Mouse (Mus musculus) intestine, postnatal 0 days (tissue): ENCODE data around the gene Dtx4. TPM values are rescaled to one million over a fixed set of nuclear protein-coding genes. Genes with fewer than 3 reads are reported as not detected.

Source experiments
- ATAC-seq: fragments of 200-750 bp; cut with Nextera tagmentation; 2 replicates; pipeline ENCODE4 v1.8.0; 2017; ENCODE audit warnings: mild to moderate bottlenecking, moderate TSS enrichment, moderate library complexity
- H3K27ac ChIP-seq: fragments of 300-500 bp; sonication (generic); 2 replicates; pipeline ENCODE4 v1.5.1; 2014; ENCODE audit warnings: mild to moderate bottlenecking, low read depth, low read length, moderate library complexity
- H3K27me3 ChIP-seq: fragments of 300-500 bp; sonication (generic); replicated peaks from 2 replicates; pipeline ENCODE4 v1.6.1; 2014; ENCODE audit warnings: low read length, mixed read lengths; ENCODE audit not compliant: control insufficient read depth, insufficient read depth
- H3K36me3 ChIP-seq: fragments of 300-500 bp; sonication (generic); 2 replicates; pipeline ENCODE4 v1.6.1; 2014; ENCODE audit warnings: mild to moderate bottlenecking, moderate library complexity; ENCODE audit not compliant: control insufficient read depth, insufficient read depth
- H3K4me1 ChIP-seq: fragments of 300-500 bp; sonication (generic); replicated peaks from 2 replicates; pipeline ENCODE4 v1.6.1; 2014; ENCODE audit warnings: antibody characterized with exemption, low read length, mixed read lengths; ENCODE audit not compliant: control insufficient read depth, insufficient read depth
- H3K4me2 ChIP-seq: fragments of 300-500 bp; sonication (generic); replicated peaks from 2 replicates; pipeline ENCODE4 v1.6.1; 2014; ENCODE audit warnings: low read depth, mild to moderate bottlenecking, moderate library complexity
- H3K4me3 ChIP-seq: fragments of 300-500 bp; sonication (generic); 2 replicates; pipeline ENCODE4 v1.5.1; 2014; ENCODE audit warnings: low read depth, low read length
- H3K9ac ChIP-seq: fragments of 300-500 bp; sonication (generic); 2 replicates; pipeline ENCODE4 v1.6.1; 2014; ENCODE audit warnings: mild to moderate bottlenecking, low read depth, low read length
- H3K9me3 ChIP-seq: fragments of 300-500 bp; sonication (generic); 2 replicates; pipeline ENCODE4 v1.6.1; 2016; ENCODE audit warnings: mixed run types; ENCODE audit not compliant: control insufficient read depth
- CTCF ChIP-seq: sonication (generic); IDR thresholded peaks from 2 replicates; pipeline ENCODE4 v1.5.1; 2016; ENCODE audit warnings: low read depth, mild to moderate bottlenecking, control low read depth, antibody characterized with exemption, moderate library complexity
- WGBS: fragments of 180-500 bp; shearing (Covaris S2); extraction: QIAGEN DNeasy Blood & Tissue Kit; methylation state at CpG from one replicate; pipeline ENCODE4 v1.1.7; 2014; 5-methylcytosine and 5-hydroxymethylcytosine counted together
- polyA plus RNA-seq: library from polyadenylated mRNA; unstranded; fragments of >200 nt; fragmentation: Nextera tagmentation; extraction: Ambion mirVana; gene quantifications from 2 replicates; pipeline ENCODE4 v1.2.1, GENCODE M21; 2015

Gene Dtx4
- polyA plus RNA-seq, 1 experiment from 2014 or later: 4.9 TPM

DNA sequence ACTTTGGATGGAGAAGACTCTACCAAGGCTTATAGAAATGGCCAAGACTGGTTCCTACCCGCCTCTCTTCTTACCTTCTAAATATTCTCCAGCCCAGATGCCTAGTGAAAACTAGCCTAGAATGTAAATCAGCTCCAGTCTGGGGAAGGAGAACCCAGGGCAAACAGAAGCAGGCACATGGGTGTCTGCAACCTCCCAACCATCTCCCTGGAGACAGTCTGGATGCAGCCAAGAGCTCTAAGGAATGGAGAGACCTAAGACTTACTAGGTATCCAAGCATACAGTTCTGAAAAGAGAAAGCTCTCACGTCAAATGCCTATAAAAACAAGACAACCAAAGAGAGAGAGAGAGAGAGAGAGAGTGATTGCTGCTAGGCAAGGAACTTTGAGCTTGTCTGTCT, 3.3 kb downstream of the Dtx4 start:
- Histone ChIP-seq H3K27ac (no peak overlapping the region), H3K4me1 (0 out of 2 replicates have a peak, but pooled peaks cover 7% of the 10 kb centered on the region), H3K4me3 (no peak overlapping the region), H3K27me3 (no peaks in the 10 kb centered on the region), H3K4me2 (no peak overlapping the region), H3K9me3 (no peaks in the 10 kb centered on the region), H3K36me3 (no peaks in the 10 kb centered on the region), H3K9ac (no peak overlapping the region)
- WGBS: 84% methylated on average over 2 of the region's 2 CpGs
- no peak for TF ChIP-seq CTCF
- no peak for ATAC-seq

DNA sequence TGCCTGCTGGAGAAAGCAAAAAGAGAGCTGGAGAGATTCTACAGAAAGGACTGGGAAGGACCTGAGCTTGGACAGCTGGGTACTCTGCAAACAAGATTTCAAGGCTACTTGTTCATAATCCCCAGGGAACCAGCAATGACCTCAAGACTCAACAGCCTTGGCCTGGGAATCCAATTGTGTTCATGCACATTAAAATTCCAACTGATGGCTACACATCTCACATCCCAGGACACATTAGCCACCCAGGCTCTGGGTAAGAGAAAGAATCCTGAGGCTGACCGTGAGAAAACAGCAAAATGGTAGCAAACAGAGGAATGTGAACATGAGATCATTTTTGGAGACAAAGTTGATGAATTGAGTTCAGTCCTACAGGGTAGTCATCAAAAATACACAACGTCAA, 5.0 kb downstream of the Dtx4 start:
- no peak for ATAC-seq
- H3K27me3 ChIP-seq: no peaks in the 10 kb centered on the region
- 0 out of 2 replicates have a peak, but pooled peaks cover 7% of the 10 kb centered on the region for H3K4me1 ChIP-seq
- no peak overlapping the region for H3K4me3 ChIP-seq
- no peak for TF ChIP-seq CTCF
- WGBS: 79% methylated on average over 2 of the region's 2 CpGs
- no peak overlapping the region for H3K4me2 ChIP-seq
- H3K9ac ChIP-seq: no peak overlapping the region
- no peak overlapping the region for H3K27ac ChIP-seq
- no peaks in the 10 kb centered on the region for H3K9me3 ChIP-seq
- H3K36me3 ChIP-seq: peaks cover 13% of the 10 kb centered on the region; the same call in 1 of the 2 replicates

DNA sequence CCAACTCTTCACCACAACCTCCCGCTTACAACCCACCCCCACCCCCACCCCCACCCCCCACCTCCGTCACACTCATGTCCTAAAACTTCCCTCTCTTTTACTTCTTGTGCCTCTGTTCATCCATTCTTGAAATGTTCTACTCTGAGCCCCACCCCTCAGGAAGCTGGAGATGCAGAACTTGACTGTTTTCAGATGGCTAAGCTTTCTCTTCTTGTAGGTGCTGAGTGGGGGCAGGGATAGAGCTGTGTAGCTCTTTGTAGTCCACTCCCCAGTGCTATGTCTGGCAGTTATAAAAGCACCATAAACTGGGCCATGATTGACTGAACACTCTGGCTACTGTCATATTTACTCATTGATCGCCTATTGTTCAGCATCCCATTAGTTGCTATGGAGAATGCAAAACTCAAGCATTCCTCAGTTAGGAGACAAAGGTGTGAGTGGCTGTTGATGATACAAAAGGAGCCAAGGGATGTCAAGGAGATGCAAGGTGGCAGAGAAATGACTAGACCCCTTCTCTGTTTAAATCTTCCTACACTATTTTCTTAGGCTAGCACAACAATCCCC, 6.2 kb downstream of the Dtx4 start:
- H3K27ac ChIP-seq: no peak overlapping the region
- TF ChIP-seq CTCF: no peak
- no peaks in the 10 kb centered on the region for H3K9me3 ChIP-seq
- WGBS: 59% methylated on average over 3 of the region's 3 CpGs
- H3K27me3 ChIP-seq: no peaks in the 10 kb centered on the region
- ATAC-seq: no peak
- no peak overlapping the region for H3K4me2 ChIP-seq
- 0 out of 2 replicates have a peak, but pooled peaks cover 7% of the 10 kb centered on the region for H3K4me1 ChIP-seq
- peaks cover 21% of the 10 kb centered on the region; the same call in 1 of the 2 replicates for H3K36me3 ChIP-seq
- H3K9ac ChIP-seq: no peak overlapping the region
- H3K4me3 ChIP-seq: no peak overlapping the region

DNA sequence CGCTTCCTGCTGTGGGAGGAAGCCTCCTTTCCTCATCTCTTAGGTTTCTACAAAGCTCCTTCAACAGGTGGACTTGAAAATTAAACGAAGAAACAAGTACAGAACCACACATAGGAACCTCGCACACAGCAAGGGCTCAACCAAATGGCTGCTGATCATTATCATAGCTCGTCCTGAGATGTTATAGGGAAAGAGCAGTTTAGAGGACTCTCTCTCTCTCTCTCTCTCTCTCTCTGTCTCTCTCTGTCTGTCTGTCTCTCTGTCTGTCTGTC, 7.1 kb downstream of the Dtx4 start:
- no peak for ATAC-seq
- H3K9ac ChIP-seq: no peak overlapping the region

DNA sequence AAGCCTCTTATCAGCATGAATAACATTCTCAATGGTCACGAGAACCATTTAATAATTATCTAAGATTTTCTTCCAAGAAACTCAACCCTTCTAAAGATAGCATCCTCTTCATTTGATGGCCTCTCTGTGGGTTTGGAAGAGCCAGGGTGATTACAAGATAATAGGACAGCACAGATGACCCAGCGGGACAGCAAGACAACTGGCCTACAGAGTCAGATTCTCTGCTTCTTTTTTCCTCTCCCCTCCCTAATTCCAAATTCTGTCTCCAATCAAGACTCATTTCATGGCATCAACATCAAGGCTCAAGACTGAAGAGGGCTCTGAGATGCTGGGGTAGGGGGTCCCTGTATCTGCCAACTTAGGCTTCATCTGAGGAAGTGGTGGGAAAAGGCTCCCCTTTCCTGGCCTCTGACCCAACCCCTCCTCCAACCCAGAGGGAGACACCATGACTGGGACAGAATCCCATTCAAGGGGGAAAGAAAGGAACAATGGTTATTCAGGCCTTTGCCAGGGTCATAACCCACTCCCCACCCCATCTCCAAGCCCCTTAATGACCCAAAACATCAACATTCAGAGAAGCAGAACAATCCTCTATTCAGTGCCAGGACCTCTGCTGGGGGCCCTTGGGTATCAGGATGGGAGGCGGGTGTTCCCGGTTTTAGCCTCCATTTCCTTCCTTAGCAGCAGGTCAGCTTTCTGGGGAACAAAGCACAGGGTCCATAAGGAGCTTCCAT, 7.6 kb downstream of the Dtx4 start:
- ATAC-seq: no peak

More for the DNA sequence above, 7.1 kb downstream of the Dtx4 start:
- 78% methylated on average over 4 of the region's 4 CpGs for WGBS
- Histone ChIP-seq H3K27ac (no peak overlapping the region), H3K4me3 (no peak overlapping the region), H3K4me2 (no peak overlapping the region), H3K27me3 (no peaks in the 10 kb centered on the region), H3K4me1 (0 out of 2 replicates have a peak, but pooled peaks cover 13% of the 10 kb centered on the region), H3K9me3 (no peaks in the 10 kb centered on the region), H3K36me3 (peaks cover 21% of the 10 kb centered on the region; the same call in 1 of the 2 replicates)
- no peak for TF ChIP-seq CTCF

DNA sequence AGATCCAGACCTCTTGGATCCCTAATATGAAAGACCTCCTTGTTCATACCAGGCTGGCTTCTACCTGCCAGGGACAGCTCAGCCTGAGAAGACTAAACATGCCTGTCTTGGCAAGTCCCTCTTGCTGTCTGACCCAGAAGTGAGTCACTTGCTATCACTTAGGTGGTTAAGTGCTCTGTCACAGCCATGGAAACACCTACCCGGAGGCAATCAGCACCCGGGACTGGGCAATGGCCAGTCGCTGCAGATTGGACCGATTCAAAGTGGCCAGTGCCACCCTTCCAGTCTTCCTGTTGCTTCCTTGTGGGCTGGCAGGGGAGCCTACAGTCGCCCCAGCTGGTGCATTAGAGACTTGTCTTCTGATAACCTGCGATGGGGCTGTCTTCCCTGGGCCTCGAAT, 9.6 kb downstream of the Dtx4 start:
- Histone ChIP-seq H3K27ac (peak overlapping the region; percentile 28; the same call in 1 of the 2 replicates), H3K36me3 (peaks cover 21% of the 10 kb centered on the region; the same call in 1 of the 2 replicates), H3K4me1 (peaks cover 20% of the 10 kb centered on the region; the same call in 1 of the 2 replicates), H3K4me3 (no peak overlapping the region), H3K4me2 (no peak overlapping the region), H3K9ac (no peak overlapping the region), H3K9me3 (no peaks in the 10 kb centered on the region), H3K27me3 (no peaks in the 10 kb centered on the region)
- 91% methylated on average over 7 of the region's 7 CpGs for whole genome bisulfite sequencing
- ATAC-seq: no peak
- TF ChIP-seq CTCF: no peak

More for the DNA sequence above, 7.6 kb downstream of the Dtx4 start:
- H3K9me3 ChIP-seq: no peaks in the 10 kb centered on the region
- H3K4me2 ChIP-seq: no peak overlapping the region
- no peak overlapping the region for H3K4me3 ChIP-seq
- 62% methylated on average over 4 of the region's 4 CpGs for WGBS
- no peaks in the 10 kb centered on the region for H3K27me3 ChIP-seq
- H3K36me3 ChIP-seq: peaks cover 21% of the 10 kb centered on the region; the same call in 1 of the 2 replicates
- H3K27ac ChIP-seq: no peak overlapping the region
- no peak overlapping the region for H3K9ac ChIP-seq
- 0 out of 2 replicates have a peak, but pooled peaks cover 9% of the 10 kb centered on the region for H3K4me1 ChIP-seq
- TF ChIP-seq CTCF: no peak
